8 mouse cellular contexts compared by ENCODE assay signal in the genomic region with DNA sequence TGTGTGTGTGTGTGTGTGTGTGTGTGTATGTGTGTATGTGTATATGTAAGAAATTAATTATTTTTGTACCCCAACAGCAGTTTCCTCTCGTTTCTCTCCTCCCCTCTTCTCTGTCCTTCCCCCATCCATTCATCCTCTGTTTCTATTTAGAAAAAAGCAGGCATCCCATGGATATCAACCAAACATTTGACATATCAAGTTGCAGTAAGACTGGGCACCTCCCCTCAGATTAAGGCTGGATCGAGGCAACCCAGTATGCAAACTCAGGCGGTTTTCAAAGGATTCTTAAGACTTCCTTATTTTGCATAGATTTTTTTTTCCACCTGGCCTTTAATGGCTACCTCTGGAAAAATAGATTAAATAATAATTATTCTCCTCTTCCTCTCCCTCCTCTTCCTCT. TPM values are rescaled to one million over a fixed set of nuclear protein-coding genes. Genes with fewer than 3 reads are reported as not detected.
DNase-seq lines count a peak whose midpoint lies in the region; ATAC-seq and TF ChIP-seq lines count a peak whose summit lies in the region.

No protein-coding gene starts in this region.

- H3K4me1 ChIP-seq in heart, embryonic 16.5 days (ENCODE audit: control insufficient read depth, insufficient read depth, low read length): peaks cover 10% of the 10 kb centered on the region
- H3K4me1 ChIP-seq in embryonic facial prominence, embryonic 13.5 days: peaks cover 8% of the 10 kb centered on the region; the same call in 1 of the 2 replicates
- H3K4me1 ChIP-seq in intestine, postnatal 0 days (replicated peaks; ENCODE audit: control insufficient read depth, insufficient read depth, low read length): no peaks in the 10 kb centered on the region

- no peaks in the 10 kb centered on the region for H3K27me3 ChIP-seq in heart, embryonic 16.5 days (ENCODE audit: control insufficient read depth, insufficient read depth, low read length)
- H3K27me3 ChIP-seq in embryonic facial prominence, embryonic 13.5 days: no peaks in the 10 kb centered on the region
- no peaks in the 10 kb centered on the region for H3K27me3 ChIP-seq in intestine, postnatal 0 days (replicated peaks; ENCODE audit: control insufficient read depth, insufficient read depth, low read length)
- H3K27me3 ChIP-seq in myocyte (ENCODE audit: control insufficient read depth, insufficient read depth, insufficient read length): no peaks in the 10 kb centered on the region

- 29% methylated on average over 3 of the region's 3 CpGs for WGBS in heart, embryonic 16.5 days
- 6% methylated on average over 3 of the region's 3 CpGs for WGBS in embryonic facial prominence, embryonic 13.5 days
- 12% methylated on average over 3 of the region's 3 CpGs for WGBS in intestine, postnatal 0 days

- TF ChIP-seq CTCF in intestine, postnatal 0 days (IDR thresholded peaks at IDR 0.05; ENCODE audit: low read depth): no peak

- H3K4me3 ChIP-seq in heart, embryonic 16.5 days (ENCODE audit: low read length): peak overlapping the region; percentile 81
- peak overlapping the region; percentile 70 for H3K4me3 ChIP-seq in embryonic facial prominence, embryonic 13.5 days
- peak overlapping the region; percentile 60 for H3K4me3 ChIP-seq in intestine, postnatal 0 days (ENCODE audit: low read depth, low read length)
- H3K4me3 ChIP-seq in myocyte: peak overlapping the region; percentile 34

- no peaks in the 10 kb centered on the region for H3K79me2 ChIP-seq in myocyte (ENCODE audit: control insufficient read depth, insufficient read depth)

- no peak overlapping the region for H3K27ac ChIP-seq in heart, embryonic 16.5 days (ENCODE audit: low read length)
- no peak overlapping the region; the same call in 1 of the 2 replicates for H3K27ac ChIP-seq in embryonic facial prominence, embryonic 13.5 days
- H3K27ac ChIP-seq in intestine, postnatal 0 days (ENCODE audit: low read depth, low read length): no peak overlapping the region

- H3K4me2 ChIP-seq in heart, embryonic 16.5 days (ENCODE audit: low read depth, low read length): peak overlapping the region; percentile 65
- H3K4me2 ChIP-seq in embryonic facial prominence, embryonic 13.5 days: peak overlapping the region; percentile 58
- H3K4me2 ChIP-seq in intestine, postnatal 0 days (replicated peaks; ENCODE audit: low read depth): peak overlapping the region; percentile 73
- peak overlapping the region; percentile 80 for H3K4me2 ChIP-seq in myocyte (ENCODE audit: low read depth)

- H3K9ac ChIP-seq in heart, embryonic 16.5 days (ENCODE audit: low read length): peak overlapping the region; percentile 87; the same call in 1 of the 2 replicates
- H3K9ac ChIP-seq in embryonic facial prominence, embryonic 13.5 days: peak overlapping the region; percentile 90
- H3K9ac ChIP-seq in intestine, postnatal 0 days (ENCODE audit: low read depth, low read length): no peak overlapping the region

- no peaks in the 10 kb centered on the region for H3K9me3 ChIP-seq in heart, embryonic 16.5 days (replicated peaks; ENCODE audit: control insufficient read depth, low read length)
- no peaks in the 10 kb centered on the region for H3K9me3 ChIP-seq in embryonic facial prominence, embryonic 13.5 days
- no peaks in the 10 kb centered on the region for H3K9me3 ChIP-seq in intestine, postnatal 0 days (ENCODE audit: control insufficient read depth)

- no peak for TF ChIP-seq POLR2A in myocyte (IDR thresholded peaks at IDR 0.05; ENCODE audit: insufficient read length, low read depth)

- 0 out of 2 replicates have a peak, but pooled peaks cover 2% of the 10 kb centered on the region for H3K36me3 ChIP-seq in heart, embryonic 16.5 days (ENCODE audit: control insufficient read depth, insufficient read depth)
- H3K36me3 ChIP-seq in embryonic facial prominence, embryonic 13.5 days: peaks cover 30% of the 10 kb centered on the region
- peaks cover 22% of the 10 kb centered on the region for H3K36me3 ChIP-seq in intestine, postnatal 0 days (ENCODE audit: control insufficient read depth, insufficient read depth)
- no peaks in the 10 kb centered on the region for H3K36me3 ChIP-seq in myocyte (ENCODE audit: control insufficient read depth, insufficient read depth)

- no peak for DNase-seq in heart, adult 9 months (ENCODE audit: low spot score in 2 of 2)
- no peak for DNase-seq in B cell, adult 2 months
- no peak for DNase-seq in right cerebral cortex, postnatal 14 days
- no peak for DNase-seq in spleen, adult 18-20 months

- ATAC-seq in heart, embryonic 16.5 days (replicated peaks; ENCODE audit: extremely low read depth, insufficient read depth, low FRiP score): no peak
- no peak for ATAC-seq in embryonic facial prominence, embryonic 13.5 days (ENCODE audit: insufficient number of reproducible peaks, insufficient read depth, low FRiP score, low TSS enrichment, low read depth)
- ATAC-seq in intestine, postnatal 0 days: no peak

- peak overlapping the region; percentile 17 for H3ac ChIP-seq in myocyte (ENCODE audit: control insufficient read depth, insufficient read length)

TF ChIP-seq in myocyte, 11 proteins besides CTCF, POLR2A, EP300 and RAD21:
- TF ChIP-seq TCF12 (IDR thresholded peaks at IDR 0.05; ENCODE audit: insufficient read depth, poor library complexity, severe bottlenecking): no peak
- TF ChIP-seq CEBPB (IDR thresholded peaks at IDR 0.05; ENCODE audit: insufficient read depth, poor library complexity, severe bottlenecking): no peak
- no peak for TF ChIP-seq REST (IDR thresholded peaks at IDR 0.05; ENCODE audit: insufficient read depth, insufficient read length)
- TF ChIP-seq MYOD1 (IDR thresholded peaks at IDR 0.05; ENCODE audit: control insufficient read depth in 1 of 3, insufficient read length in 2 of 3, low read depth in 2 of 3): no peak
- no peak for TF ChIP-seq POLR2AphosphoS2 (IDR thresholded peaks at IDR 0.05; ENCODE audit: insufficient read length, low read depth)
- no peak for TF ChIP-seq USF1 (IDR thresholded peaks at IDR 0.05; ENCODE audit: low read depth)
- TF ChIP-seq MAX (IDR thresholded peaks at IDR 0.05; ENCODE audit: low read depth): no peak
- TF ChIP-seq E2F4 (IDR thresholded peaks at IDR 0.05; ENCODE audit: insufficient read depth): no peak
- no peak for TF ChIP-seq SRF (IDR thresholded peaks at IDR 0.05; ENCODE audit: control insufficient read depth, insufficient read length, low read depth)
- TF ChIP-seq TCF3 (IDR thresholded peaks at IDR 0.05; ENCODE audit: insufficient read length, low read depth): no peak
- TF ChIP-seq MYOG (IDR thresholded peaks at IDR 0.05; ENCODE audit: control insufficient read depth in 1 of 3, insufficient read depth in 1 of 3, insufficient read length in 2 of 3, low read depth in 2 of 3): no peak
TF ChIP-seq in myocyte: peak in this region for 0.

RNA-seq across cellular contexts. Expression of a gene that starts 0.8 kb away (rescaled TPM):
- polyA plus RNA-seq in heart, embryonic 16.5 days (2015; fragmentation: Nextera tagmentation; extraction: Ambion mirVana): 8.3 and 9.1 TPM in 2 replicates
- polyA plus RNA-seq in embryonic facial prominence, embryonic 13.5 days (2015; fragmentation: Nextera tagmentation; extraction: Ambion mirVana): 32.3 and 35.6 TPM in 2 replicates
- polyA plus RNA-seq in intestine, postnatal 0 days (2015; fragmentation: Nextera tagmentation; extraction: Ambion mirVana): 12.9 and 14.0 TPM in 2 replicates
- polyA plus RNA-seq in myocyte (2012; fragmentation: generic; extraction: Trizol): 7.0 TPM

RNA-seq across cellular contexts. Expression of a gene that starts 10.5 kb away (rescaled TPM):
- 80.6 and 89.4 TPM in 2 replicates for polyA plus RNA-seq in heart, embryonic 16.5 days (2015; fragmentation: Nextera tagmentation; extraction: Ambion mirVana)
- polyA plus RNA-seq in embryonic facial prominence, embryonic 13.5 days (2015; fragmentation: Nextera tagmentation; extraction: Ambion mirVana): 245 and 261 TPM in 2 replicates
- 144 and 151 TPM in 2 replicates for polyA plus RNA-seq in intestine, postnatal 0 days (2015; fragmentation: Nextera tagmentation; extraction: Ambion mirVana)
- 4,767 TPM for polyA plus RNA-seq in myocyte (2012; fragmentation: generic; extraction: Trizol)

RNA-seq across cellular contexts. Expression of a gene that starts 53.7 kb away (rescaled TPM):
- 0.08 and 0.16 TPM in 2 replicates for polyA plus RNA-seq in heart, embryonic 16.5 days (2015; fragmentation: Nextera tagmentation; extraction: Ambion mirVana)
- not detected in 2 replicates for polyA plus RNA-seq in embryonic facial prominence, embryonic 13.5 days (2015; fragmentation: Nextera tagmentation; extraction: Ambion mirVana)
- 0.10 TPM in 1 of 2 replicates, not detected in the other for polyA plus RNA-seq in intestine, postnatal 0 days (2015; fragmentation: Nextera tagmentation; extraction: Ambion mirVana)
- not detected for polyA plus RNA-seq in myocyte (2012; fragmentation: generic; extraction: Trizol)

Comparison
In these comparisons a context has a peak if more than half of its experiments do, and no peak if none do; other contexts are left out.
1. RNA of a gene that starts 10.5 kb away (polyA plus RNA-seq): 4,767 TPM in myocyte (single experiment); 245 to 261 TPM in embryonic facial prominence, embryonic 13.5 days, 144 to 151 TPM in intestine, postnatal 0 days and 80.6 to 89.4 TPM in heart, embryonic 16.5 days; every median in the first group is over 10 times any median in the second.
2. Peak in every context shown above with its lines, with median percentiles within 50 percentile points of each other: H3K4me2 ChIP-seq and H3K4me3 ChIP-seq.